Mouse (Mus musculus): Measurements from ENCODE around the gene Tnfrsf1b. TPM values are rescaled to one million over a fixed set of nuclear protein-coding genes. Genes with fewer than 3 reads are reported as not detected.

The Tnfrsf1b gene
- polyA plus RNA-seq, 1 experiment from 2014 or later = 2.9 TPM

DNA sequence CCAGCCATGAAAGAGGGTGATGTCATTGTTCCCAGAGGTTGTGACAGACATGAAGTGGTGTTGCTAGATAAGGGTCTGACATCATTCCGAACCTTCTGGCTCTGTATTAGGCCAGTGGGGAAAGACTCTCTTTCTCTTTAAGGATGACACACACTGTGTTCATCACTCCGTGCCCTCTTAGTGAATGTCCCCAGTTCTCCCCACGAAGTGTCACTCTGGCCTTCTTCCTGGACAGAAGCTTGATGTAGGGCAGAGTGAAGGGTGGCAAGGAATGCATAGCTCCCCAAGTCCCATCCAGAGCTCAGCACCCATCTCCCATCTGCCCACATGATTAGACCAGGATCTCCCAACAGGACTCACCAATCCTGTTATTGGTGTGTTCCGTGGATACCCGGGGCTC is 27.3 kb upstream of the Tnfrsf1b start:
- 85% methylated on average over 5 of the region's 5 CpGs for WGBS
- TF ChIP-seq CTCF (IDR thresholded peaks at IDR 0.05; ENCODE audit: low read depth) = no peak
- no peaks in the 10 kb centered on the region for H3K9me3 ChIP-seq (ENCODE audit: control insufficient read depth)
- no peaks in the 10 kb centered on the region for H3K4me1 ChIP-seq (replicated peaks; ENCODE audit: control insufficient read depth, insufficient read depth, low read length)
- no peak overlapping the region for H3K4me2 ChIP-seq (replicated peaks; ENCODE audit: low read depth)
- no peaks in the 10 kb centered on the region for H3K27me3 ChIP-seq (replicated peaks; ENCODE audit: control insufficient read depth, insufficient read depth, low read length)
- no peaks in the 10 kb centered on the region for H3K36me3 ChIP-seq (ENCODE audit: control insufficient read depth, insufficient read depth)
- ATAC-seq = no peak
- no peak overlapping the region for H3K9ac ChIP-seq (ENCODE audit: low read depth, low read length)
- H3K27ac ChIP-seq (ENCODE audit: low read depth, low read length) = no peak overlapping the region
- no peak overlapping the region for H3K4me3 ChIP-seq (ENCODE audit: low read depth, low read length)

GRCm38 (mm10) chr4:145272763-145273162 is 26.1 kb upstream of the Tnfrsf1b start:
- Histone ChIP-seq H3K27me3 (replicated peaks; ENCODE audit: control insufficient read depth, insufficient read depth, low read length) (no peaks in the 10 kb centered on the region), H3K4me2 (replicated peaks; ENCODE audit: low read depth) (no peak overlapping the region), H3K9me3 (ENCODE audit: control insufficient read depth) (no peaks in the 10 kb centered on the region), H3K36me3 (ENCODE audit: control insufficient read depth, insufficient read depth) (no peaks in the 10 kb centered on the region), H3K9ac (ENCODE audit: low read depth, low read length) (no peak overlapping the region), H3K4me3 (ENCODE audit: low read depth, low read length) (no peak overlapping the region), H3K27ac (ENCODE audit: low read depth, low read length) (no peak overlapping the region), H3K4me1 (replicated peaks; ENCODE audit: control insufficient read depth, insufficient read depth, low read length) (no peaks in the 10 kb centered on the region)
- no peak for TF ChIP-seq CTCF (IDR thresholded peaks at IDR 0.05; ENCODE audit: low read depth)
- WGBS = 58% methylated on average over 1 of the region's 1 CpGs
- no peak for ATAC-seq

GRCm38 (mm10) chr4:145271634-145272033 is 25.0 kb upstream of the Tnfrsf1b start:
- WGBS = 82% methylated on average over 4 of the region's 4 CpGs
- H3K36me3 ChIP-seq (ENCODE audit: control insufficient read depth, insufficient read depth) = no peaks in the 10 kb centered on the region
- no peak overlapping the region for H3K4me3 ChIP-seq (ENCODE audit: low read depth, low read length)
- H3K27me3 ChIP-seq (replicated peaks; ENCODE audit: control insufficient read depth, insufficient read depth, low read length) = no peaks in the 10 kb centered on the region
- no peaks in the 10 kb centered on the region for H3K9me3 ChIP-seq (ENCODE audit: control insufficient read depth)
- no peak for ATAC-seq
- no peak overlapping the region for H3K9ac ChIP-seq (ENCODE audit: low read depth, low read length)
- TF ChIP-seq CTCF (IDR thresholded peaks at IDR 0.05; ENCODE audit: low read depth) = no peak
- H3K4me2 ChIP-seq (replicated peaks; ENCODE audit: low read depth) = no peak overlapping the region
- no peak overlapping the region for H3K27ac ChIP-seq (ENCODE audit: low read depth, low read length)
- no peaks in the 10 kb centered on the region for H3K4me1 ChIP-seq (replicated peaks; ENCODE audit: control insufficient read depth, insufficient read depth, low read length)

DNA sequence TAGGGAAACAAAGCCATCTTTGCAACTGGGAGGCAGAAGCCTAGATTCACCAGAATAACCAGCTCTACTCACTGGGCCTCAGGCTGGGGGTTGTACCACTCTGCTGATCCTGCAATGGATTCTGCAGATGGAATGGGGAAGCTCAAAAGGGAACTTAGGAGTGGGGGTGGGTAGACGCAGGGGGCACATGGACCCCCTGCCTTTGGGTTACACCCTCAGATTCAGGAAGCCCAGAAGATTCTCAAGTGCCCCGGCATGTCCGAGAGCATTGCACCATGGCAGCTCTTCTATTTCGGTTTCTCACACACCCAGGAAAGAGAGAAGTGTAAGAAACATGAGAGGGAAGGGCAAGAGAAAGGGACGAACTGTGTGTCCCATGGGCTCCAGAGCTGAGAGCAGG is 23.5 kb upstream of the Tnfrsf1b start:
- 88% methylated on average over 5 of the region's 5 CpGs for WGBS
- no peak for TF ChIP-seq CTCF (IDR thresholded peaks at IDR 0.05; ENCODE audit: low read depth)
- Histone ChIP-seq H3K4me1 (replicated peaks; ENCODE audit: control insufficient read depth, insufficient read depth, low read length) (no peaks in the 10 kb centered on the region), H3K4me3 (ENCODE audit: low read depth, low read length) (no peak overlapping the region), H3K4me2 (replicated peaks; ENCODE audit: low read depth) (no peak overlapping the region), H3K9me3 (ENCODE audit: control insufficient read depth) (no peaks in the 10 kb centered on the region), H3K27me3 (replicated peaks; ENCODE audit: control insufficient read depth, insufficient read depth, low read length) (no peaks in the 10 kb centered on the region), H3K9ac (ENCODE audit: low read depth, low read length) (no peak overlapping the region), H3K36me3 (ENCODE audit: control insufficient read depth, insufficient read depth) (no peaks in the 10 kb centered on the region), H3K27ac (ENCODE audit: low read depth, low read length) (no peak overlapping the region)
- ATAC-seq = no peak

DNA sequence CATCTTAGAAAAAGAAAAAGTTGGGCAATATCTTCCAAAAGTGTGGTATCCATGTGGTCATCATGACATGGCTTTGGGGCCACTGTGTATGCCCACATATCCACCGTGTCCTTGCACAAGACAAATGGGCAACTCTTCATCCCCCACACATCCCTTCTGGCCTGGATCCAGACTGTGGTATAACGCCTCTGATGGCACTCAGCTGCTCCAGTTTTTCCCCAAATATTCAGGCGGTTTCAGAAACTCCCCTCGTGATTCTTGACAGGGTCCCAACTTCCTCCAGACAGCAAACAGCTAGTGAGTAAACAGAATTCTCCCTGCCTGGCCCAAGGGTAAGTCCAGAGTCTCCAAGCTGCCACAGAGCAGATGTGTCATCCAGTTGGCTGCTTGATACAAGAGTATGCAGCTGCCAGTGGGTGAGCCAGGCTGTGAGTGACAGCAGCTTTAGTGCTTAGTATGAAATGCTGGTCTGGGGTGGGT is 21.0 kb upstream of the Tnfrsf1b start:
- no peak overlapping the region for H3K9ac ChIP-seq (ENCODE audit: low read depth, low read length)
- H3K4me3 ChIP-seq (ENCODE audit: low read depth, low read length) = no peak overlapping the region
- no peak for TF ChIP-seq CTCF (IDR thresholded peaks at IDR 0.05; ENCODE audit: low read depth)
- no peak overlapping the region for H3K27ac ChIP-seq (ENCODE audit: low read depth, low read length)
- H3K9me3 ChIP-seq (ENCODE audit: control insufficient read depth) = no peaks in the 10 kb centered on the region
- ATAC-seq = no peak; the same call in 1 of the 2 replicates
- no peaks in the 10 kb centered on the region for H3K36me3 ChIP-seq (ENCODE audit: control insufficient read depth, insufficient read depth)
- H3K4me1 ChIP-seq (replicated peaks; ENCODE audit: control insufficient read depth, insufficient read depth, low read length) = no peaks in the 10 kb centered on the region
- 47% methylated on average over 4 of the region's 4 CpGs for WGBS
- H3K4me2 ChIP-seq (replicated peaks; ENCODE audit: low read depth) = no peak overlapping the region
- H3K27me3 ChIP-seq (replicated peaks; ENCODE audit: control insufficient read depth, insufficient read depth, low read length) = no peaks in the 10 kb centered on the region

DNA sequence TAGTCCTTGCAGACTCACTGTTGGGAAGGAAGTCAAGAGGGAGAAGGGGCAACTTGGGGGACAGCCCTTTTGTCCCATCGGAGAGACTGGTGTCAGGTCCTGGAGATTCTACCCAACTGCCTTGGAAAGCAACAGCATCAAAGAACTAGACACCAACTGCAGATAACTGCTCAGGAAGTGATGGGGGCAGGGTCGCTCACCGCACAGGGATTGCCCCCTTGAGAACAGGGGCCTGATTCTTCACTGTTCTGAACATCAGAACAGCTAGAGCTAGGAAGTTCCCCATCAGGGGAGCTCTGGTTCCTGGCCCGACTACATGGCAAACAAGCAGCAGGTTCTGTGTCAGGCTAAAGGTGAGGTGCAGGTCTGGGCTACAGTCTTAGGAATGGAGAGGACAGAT is 19.8 kb upstream of the Tnfrsf1b start:
- WGBS = 81% methylated on average over 4 of the region's 4 CpGs
- H3K27me3 ChIP-seq (replicated peaks; ENCODE audit: control insufficient read depth, insufficient read depth, low read length) = no peaks in the 10 kb centered on the region
- ATAC-seq = no peak
- no peak overlapping the region for H3K27ac ChIP-seq (ENCODE audit: low read depth, low read length)
- H3K4me1 ChIP-seq (replicated peaks; ENCODE audit: control insufficient read depth, insufficient read depth, low read length) = no peaks in the 10 kb centered on the region
- no peak for TF ChIP-seq CTCF (IDR thresholded peaks at IDR 0.05; ENCODE audit: low read depth)
- H3K4me3 ChIP-seq (ENCODE audit: low read depth, low read length) = no peak overlapping the region
- no peaks in the 10 kb centered on the region for H3K36me3 ChIP-seq (ENCODE audit: control insufficient read depth, insufficient read depth)
- no peak overlapping the region for H3K9ac ChIP-seq (ENCODE audit: low read depth, low read length)
- H3K4me2 ChIP-seq (replicated peaks; ENCODE audit: low read depth) = no peak overlapping the region
- H3K9me3 ChIP-seq (ENCODE audit: control insufficient read depth) = no peaks in the 10 kb centered on the region

- Histone ChIP-seq H3K27ac (ENCODE audit: low read depth, low read length) (no peak overlapping the region), H3K4me1 (replicated peaks; ENCODE audit: control insufficient read depth, insufficient read depth, low read length) (no peaks in the 10 kb centered on the region), H3K36me3 (ENCODE audit: control insufficient read depth, insufficient read depth) (no peaks in the 10 kb centered on the region), H3K9me3 (ENCODE audit: control insufficient read depth) (no peaks in the 10 kb centered on the region), H3K4me2 (replicated peaks; ENCODE audit: low read depth) (0 out of 2 replicates have a peak overlapping the region, but pooled peaks have one; percentile 27), H3K27me3 (replicated peaks; ENCODE audit: control insufficient read depth, insufficient read depth, low read length) (no peaks in the 10 kb centered on the region), H3K9ac (ENCODE audit: low read depth, low read length) (no peak overlapping the region), H3K4me3 (ENCODE audit: low read depth, low read length) (no peak overlapping the region)
- TF ChIP-seq CTCF (IDR thresholded peaks at IDR 0.05; ENCODE audit: low read depth) = no peak
- WGBS = 7% methylated on average over 2 of the region's 2 CpGs
- ATAC-seq = peak; percentile 77
Measured at GRCm38 (mm10) chr4:145264761-145265160, 18.1 kb upstream of the Tnfrsf1b start.

Measured in intestine, postnatal 0 days (tissue).